Mouse (Mus musculus): ENCODE data around the gene Tdrd7.

Gene Tdrd7

GRCm38 (mm10) chr4:45972448-45972854 is 7.3 kb downstream of the Tdrd7 start:
- DNase-seq (ENCODE audit: low spot score) = peak; percentile 56

GRCm38 (mm10) chr4:45972951-45973350 is 7.8 kb downstream of the Tdrd7 start:
- DNase-seq (ENCODE audit: low spot score) = no peak

- DNase-seq (ENCODE audit: low spot score) = no peak
These were observed 12.0 kb downstream of the Tdrd7 start for GRCm38 (mm10) chr4:45976931-45977667.

GRCm38 (mm10) chr4:45979916-45980315 is 14.8 kb downstream of the Tdrd7 start:
- no peak for DNase-seq (ENCODE audit: low spot score)

- DNase-seq (ENCODE audit: low spot score) = no peak
These were observed 15.9 kb downstream of the Tdrd7 start for GRCm38 (mm10) chr4:45981054-45981453.

- DNase-seq (ENCODE audit: low spot score) = no peak
These were observed 25.4 kb downstream of the Tdrd7 start for GRCm38 (mm10) chr4:45990427-45991135.

GRCm38 (mm10) chr4:45998536-45998935 is 33.4 kb downstream of the Tdrd7 start:
- DNase-seq (ENCODE audit: low spot score) = no peak

- no peak for DNase-seq (ENCODE audit: low spot score)
These were observed 43.1 kb downstream of the Tdrd7 start for GRCm38 (mm10) chr4:46008142-46008793.

GRCm38 (mm10) chr4:46011698-46012097 is 46.6 kb downstream of the Tdrd7 start:
- no peak for DNase-seq (ENCODE audit: low spot score)

GRCm38 (mm10) chr4:46015605-46016004 is 50.5 kb downstream of the Tdrd7 start:
- no peak for DNase-seq (ENCODE audit: low spot score)

GRCm38 (mm10) chr4:46023021-46023481 is 57.9 kb downstream of the Tdrd7 start:
- DNase-seq (ENCODE audit: low spot score) = no peak

- peak; percentile 62 for DNase-seq (ENCODE audit: low spot score)
These were observed 60.8 kb downstream of the Tdrd7 start for GRCm38 (mm10) chr4:46025893-46026292.

- no peak for DNase-seq (ENCODE audit: low spot score)
These were observed 63.1 kb downstream of the Tdrd7 start for GRCm38 (mm10) chr4:46028224-46028623.

GRCm38 (mm10) chr4:46028781-46029180 is 63.6 kb downstream of the Tdrd7 start:
- DNase-seq (ENCODE audit: low spot score) = no peak

- DNase-seq (ENCODE audit: low spot score) = peak; percentile 54
These were observed 64.4 kb downstream of the Tdrd7 start for GRCm38 (mm10) chr4:46029552-46029951.

GRCm38 (mm10) chr4:46032448-46032847 is 67.3 kb downstream of the Tdrd7 start:
- DNase-seq (ENCODE audit: low spot score) = no peak

- DNase-seq (ENCODE audit: low spot score) = no peak
These were observed 68.1 kb downstream of the Tdrd7 start for GRCm38 (mm10) chr4:46033197-46033596.

GRCm38 (mm10) chr4:46038591-46038891 is 73.4 kb downstream of the Tdrd7 start:
- DNase-seq (ENCODE audit: low spot score) = no peak

GRCm38 (mm10) chr4:46038892-46039751 is 74.0 kb downstream of the Tdrd7 start, which contains the start of gene Tmod1:
Gene Tmod1 (plus strand): TSS chr4:46038935.
- peak; percentile 55 for DNase-seq (ENCODE audit: low spot score)

- DNase-seq (ENCODE audit: low spot score) = no peak
These were observed 74.8 kb downstream of the Tdrd7 start for GRCm38 (mm10) chr4:46039899-46040298.

GRCm38 (mm10) chr4:46040594-46041192 is 75.6 kb downstream of the Tdrd7 start:
- peak; percentile 63 for DNase-seq (ENCODE audit: low spot score)

Data from retina, embryonic 14.5 days (tissue).